ENCODE assay signal across 8 mouse cellular contexts in genomic region chr1:91968710-91969379, GRCm38 (mm10).
DNase-seq lines count a peak whose midpoint lies in the region; ATAC-seq lines count a peak whose summit lies in the region.

No protein-coding gene starts in this region.

- peak; percentile 20 for DNase-seq in heart, adult 8-10 months (ENCODE audit: low spot score)
- DNase-seq in ES-CJ7 (ENCODE audit: low read depth, low spot score), result peak; percentile 56
- peak; percentile 50 for DNase-seq in cerebellum, adult 9-10 months
- DNase-seq in gastrocnemius, postnatal 10 days, result peak; percentile 63
- peak; percentile 24 to 68 for DNase-seq in left cerebral cortex, postnatal 10 days (ENCODE audit: extremely low spot score in 1 of 2, low spot score in 2 of 2)
- DNase-seq in neural tube, embryonic 11.5 days (ENCODE audit: low spot score), result peak; percentile 70

- H3K4me2 ChIP-seq in heart, embryonic 11.5 days, result no peak overlapping the region
- H3K4me2 ChIP-seq in neural tube, embryonic 11.5 days (ENCODE audit: low read depth), result no peak overlapping the region

- H3K4me3 ChIP-seq in heart, embryonic 11.5 days (ENCODE audit: low read depth, low read length), result no peak overlapping the region
- H3K4me3 ChIP-seq in neural tube, embryonic 11.5 days (ENCODE audit: low read depth, low read length), result no peak overlapping the region

- no peak overlapping the region for H3K27ac ChIP-seq in heart, embryonic 11.5 days (ENCODE audit: low read depth, low read length)
- 0 out of 2 replicates have a peak overlapping the region, but pooled peaks have one; percentile 8 for H3K27ac ChIP-seq in neural tube, embryonic 11.5 days (ENCODE audit: low read depth, low read length)

- no peaks in the 10 kb centered on the region for H3K27me3 ChIP-seq in heart, embryonic 11.5 days (ENCODE audit: control insufficient read depth, insufficient read depth, low read length)
- no peaks in the 10 kb centered on the region for H3K27me3 ChIP-seq in neural tube, embryonic 11.5 days (ENCODE audit: control insufficient read depth, insufficient read depth, low read length)

- no peak for ATAC-seq in heart, embryonic 11.5 days (replicated peaks; ENCODE audit: insufficient number of reproducible peaks, low FRiP score, low TSS enrichment)
- no peak for ATAC-seq in neural tube, embryonic 11.5 days (ENCODE audit: insufficient read depth, low FRiP score, low TSS enrichment)
- no peak for ATAC-seq in inflammation-experienced regulatory T-cells, adult 6 months

- 69% methylated on average over 5 of the region's 5 CpGs for WGBS in heart, embryonic 11.5 days (ENCODE audit: insufficient replicate concordance)
- whole genome bisulfite sequencing in neural tube, embryonic 11.5 days, result 65% methylated on average over 5 of the region's 5 CpGs

- no peak overlapping the region for H3K9ac ChIP-seq in heart, embryonic 11.5 days (ENCODE audit: low read depth, low read length)
- H3K9ac ChIP-seq in neural tube, embryonic 11.5 days (ENCODE audit: low read length), result no peak overlapping the region

- intact Hi-C loops in left cerebral cortex, postnatal 10 days (cut with DNase I), result no loop called here

- peaks cover 18% of the 10 kb centered on the region for H3K36me3 ChIP-seq in heart, embryonic 11.5 days (ENCODE audit: control insufficient read depth, insufficient read depth, low read length)
- peaks cover 4% of the 10 kb centered on the region for H3K36me3 ChIP-seq in neural tube, embryonic 11.5 days (ENCODE audit: control insufficient read depth, insufficient read depth, low read length)

- H3K9me3 ChIP-seq in heart, embryonic 11.5 days (replicated peaks; ENCODE audit: control insufficient read depth, low read length), result no peaks in the 10 kb centered on the region
- H3K9me3 ChIP-seq in neural tube, embryonic 11.5 days (ENCODE audit: control insufficient read depth, low read length), result no peaks in the 10 kb centered on the region

- no peaks in the 10 kb centered on the region for H3K4me1 ChIP-seq in heart, embryonic 11.5 days (ENCODE audit: control insufficient read depth, insufficient read depth, low read length)
- no peaks in the 10 kb centered on the region; the same call in 1 of the 2 replicates for H3K4me1 ChIP-seq in neural tube, embryonic 11.5 days (ENCODE audit: control insufficient read depth, insufficient read depth, low read length)

Comparison
In these comparisons a context has a peak if more than half of its experiments do, and no peak if none do; other contexts are left out.
1. DNase-seq: peak in every context shown above with its lines; median percentile 70 in neural tube, embryonic 11.5 days; 63 in gastrocnemius, postnatal 10 days; 56 in ES-CJ7; 50 in cerebellum, adult 9-10 months; 46 in left cerebral cortex, postnatal 10 days; 20 in heart, adult 8-10 months.